Mouse (Mus musculus) stomach, embryonic 16.5 days (tissue): Measurements from ENCODE around the gene Pcbp2. TPM values are rescaled to one million over a fixed set of nuclear protein-coding genes. Genes with fewer than 3 reads are reported as not detected.

Source experiments
- ATAC-seq: fragments of 200-750 bp; cut with Nextera tagmentation; 2 replicates; pipeline ENCODE4 v1.8.0; 2017; ENCODE audit warnings: moderate number of reproducible peaks, moderate TSS enrichment; ENCODE audit not compliant: insufficient read depth, low FRiP score
- H3K27ac ChIP-seq: fragments of 300-500 bp; sonication (generic); 2 replicates; pipeline ENCODE4 v1.5.1; 2014; ENCODE audit warnings: low read length
- H3K27me3 ChIP-seq: fragments of 300-500 bp; sonication (generic); 2 replicates; pipeline ENCODE4 v1.6.1; 2014; ENCODE audit warnings: low read length, control low read depth, mixed read lengths; ENCODE audit not compliant: control insufficient read depth, insufficient read depth
- H3K36me3 ChIP-seq: fragments of 300-500 bp; sonication (generic); 2 replicates; pipeline ENCODE4 v1.6.1; 2014; ENCODE audit warnings: low read length; ENCODE audit not compliant: control insufficient read depth, insufficient read depth
- H3K4me1 ChIP-seq: fragments of 300-500 bp; sonication (generic); 2 replicates; pipeline ENCODE4 v1.6.1; 2014; ENCODE audit warnings: low read length, control low read depth, mixed read lengths; ENCODE audit not compliant: control insufficient read depth, insufficient read depth
- H3K4me2 ChIP-seq: fragments of 300-500 bp; sonication (generic); 2 replicates; pipeline ENCODE4 v1.6.1; 2014; ENCODE audit warnings: low read depth, low read length, mixed read lengths
- H3K4me3 ChIP-seq: fragments of 300-500 bp; sonication (generic); replicated peaks from 2 replicates; pipeline ENCODE4 v1.5.1; 2014; ENCODE audit warnings: mild to moderate bottlenecking, low read length
- H3K9ac ChIP-seq: fragments of 300-500 bp; sonication (generic); 2 replicates; pipeline ENCODE4 v1.6.1; 2014; ENCODE audit warnings: low read length
- H3K9me3 ChIP-seq: fragments of 300-500 bp; sonication (generic); replicated peaks from 2 replicates; pipeline ENCODE4 v1.6.1; 2016; ENCODE audit warnings: low read length, control low read depth; ENCODE audit not compliant: control insufficient read depth
- WGBS: fragments of 180-500 bp; shearing (Covaris S2); extraction: QIAGEN DNeasy Blood & Tissue Kit; methylation state at CpG from one replicate; pipeline ENCODE4 v1.1.7; 2014; 5-methylcytosine and 5-hydroxymethylcytosine counted together
- polyA plus RNA-seq: library from polyadenylated mRNA; unstranded; fragments of >200 nt; fragmentation: Nextera tagmentation; extraction: Ambion mirVana; gene quantifications from 2 replicates; pipeline ENCODE4 v1.2.1, GENCODE M21; 2015

The Pcbp2 gene
- polyA plus RNA-seq, 1 experiment from 2014 or later = 166 TPM

DNA sequence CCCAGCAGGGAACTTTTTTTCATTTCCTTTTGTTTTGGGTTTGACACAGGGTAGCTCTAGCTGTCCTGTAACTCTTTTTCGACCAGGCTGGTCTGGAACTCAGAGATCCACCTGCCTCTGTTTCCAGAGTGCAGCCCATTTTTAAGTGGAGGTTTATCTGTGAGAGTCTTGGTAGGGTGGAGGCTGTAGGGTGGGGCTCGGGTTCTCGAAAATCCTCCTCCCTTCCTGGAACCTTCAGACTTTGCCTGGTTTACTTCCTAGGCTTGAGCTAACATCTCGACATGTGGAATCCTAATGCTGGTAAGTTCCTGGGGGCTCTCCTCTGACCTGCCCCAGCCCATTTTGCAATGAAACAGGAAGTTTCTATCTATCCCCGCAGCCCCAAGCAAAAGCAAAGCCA is 10.5 kb upstream of the Pcbp2 start:
- peak overlapping the region; percentile 50 for H3K27ac ChIP-seq
- H3K9me3 ChIP-seq = no peaks in the 10 kb centered on the region
- peak overlapping the region; percentile 74 for H3K9ac ChIP-seq
- no peaks in the 10 kb centered on the region for H3K27me3 ChIP-seq
- no peaks in the 10 kb centered on the region for H3K36me3 ChIP-seq
- peak overlapping the region; percentile 74 for H3K4me2 ChIP-seq
- peaks cover 13% of the 10 kb centered on the region for H3K4me1 ChIP-seq
- WGBS = 52% methylated on average over 5 of the region's 5 CpGs
- ATAC-seq = no peak
- H3K4me3 ChIP-seq = peak overlapping the region; percentile 64

GRCm38 (mm10) chr15:102460409-102460808 is 9.9 kb upstream of the Pcbp2 start:
- Histone ChIP-seq H3K9ac (peak overlapping the region; percentile 51), H3K36me3 (no peaks in the 10 kb centered on the region), H3K27ac (peak overlapping the region; percentile 50; the same call in 1 of the 2 replicates), H3K9me3 (no peaks in the 10 kb centered on the region), H3K27me3 (no peaks in the 10 kb centered on the region), H3K4me1 (peaks cover 13% of the 10 kb centered on the region), H3K4me3 (peak overlapping the region; percentile 64), H3K4me2 (peak overlapping the region; percentile 74)
- ATAC-seq = no peak
- 76% methylated on average over 12 of the region's 12 CpGs for WGBS

- Histone ChIP-seq H3K27me3 (no peaks in the 10 kb centered on the region), H3K9me3 (no peaks in the 10 kb centered on the region), H3K36me3 (no peaks in the 10 kb centered on the region), H3K4me3 (peak overlapping the region; percentile 64; the same call in 1 of the 2 replicates), H3K9ac (0 out of 2 replicates have a peak overlapping the region, but pooled peaks have one; percentile 51), H3K4me2 (peak overlapping the region; percentile 74), H3K4me1 (peaks cover 13% of the 10 kb centered on the region), H3K27ac (peak overlapping the region; percentile 62)
- ATAC-seq = no peak
- 46% methylated on average over 4 of the region's 4 CpGs for WGBS
Observed at GRCm38 (mm10) chr15:102460971-102461370, 9.4 kb upstream of the Pcbp2 start.

GRCm38 (mm10) chr15:102461430-102462075 is 8.8 kb upstream of the Pcbp2 start:
- peak overlapping the region; percentile 27; the same call in 1 of the 2 replicates for H3K4me2 ChIP-seq
- H3K4me1 ChIP-seq = peaks cover 13% of the 10 kb centered on the region
- H3K9ac ChIP-seq = no peak overlapping the region
- H3K27me3 ChIP-seq = no peaks in the 10 kb centered on the region
- WGBS = 67% methylated on average over 9 of the region's 9 CpGs
- no peaks in the 10 kb centered on the region for H3K9me3 ChIP-seq
- H3K27ac ChIP-seq = peak overlapping the region; percentile 62
- ATAC-seq = no peak
- H3K36me3 ChIP-seq = no peaks in the 10 kb centered on the region
- H3K4me3 ChIP-seq = 0 out of 2 replicates have a peak overlapping the region, but pooled peaks have one; percentile 11

- ATAC-seq = no peak
- Histone ChIP-seq H3K9ac (no peak overlapping the region), H3K27me3 (no peaks in the 10 kb centered on the region), H3K4me1 (peaks cover 13% of the 10 kb centered on the region), H3K4me2 (no peak overlapping the region), H3K4me3 (no peak overlapping the region), H3K9me3 (no peaks in the 10 kb centered on the region), H3K27ac (no peak overlapping the region), H3K36me3 (no peaks in the 10 kb centered on the region)
Observed at GRCm38 (mm10) chr15:102463666-102464065, 6.7 kb upstream of the Pcbp2 start.

- Histone ChIP-seq H3K4me1 (peaks cover 6% of the 10 kb centered on the region; the same call in 1 of the 2 replicates), H3K4me3 (no peak overlapping the region), H3K4me2 (no peak overlapping the region), H3K9me3 (no peaks in the 10 kb centered on the region), H3K9ac (no peak overlapping the region), H3K27ac (no peak overlapping the region), H3K36me3 (no peaks in the 10 kb centered on the region), H3K27me3 (no peaks in the 10 kb centered on the region)
- no peak for ATAC-seq
- 98% methylated on average over 9 of the region's 9 CpGs for WGBS
Observed at GRCm38 (mm10) chr15:102468675-102469370, 1.5 kb upstream of the Pcbp2 start.

DNA sequence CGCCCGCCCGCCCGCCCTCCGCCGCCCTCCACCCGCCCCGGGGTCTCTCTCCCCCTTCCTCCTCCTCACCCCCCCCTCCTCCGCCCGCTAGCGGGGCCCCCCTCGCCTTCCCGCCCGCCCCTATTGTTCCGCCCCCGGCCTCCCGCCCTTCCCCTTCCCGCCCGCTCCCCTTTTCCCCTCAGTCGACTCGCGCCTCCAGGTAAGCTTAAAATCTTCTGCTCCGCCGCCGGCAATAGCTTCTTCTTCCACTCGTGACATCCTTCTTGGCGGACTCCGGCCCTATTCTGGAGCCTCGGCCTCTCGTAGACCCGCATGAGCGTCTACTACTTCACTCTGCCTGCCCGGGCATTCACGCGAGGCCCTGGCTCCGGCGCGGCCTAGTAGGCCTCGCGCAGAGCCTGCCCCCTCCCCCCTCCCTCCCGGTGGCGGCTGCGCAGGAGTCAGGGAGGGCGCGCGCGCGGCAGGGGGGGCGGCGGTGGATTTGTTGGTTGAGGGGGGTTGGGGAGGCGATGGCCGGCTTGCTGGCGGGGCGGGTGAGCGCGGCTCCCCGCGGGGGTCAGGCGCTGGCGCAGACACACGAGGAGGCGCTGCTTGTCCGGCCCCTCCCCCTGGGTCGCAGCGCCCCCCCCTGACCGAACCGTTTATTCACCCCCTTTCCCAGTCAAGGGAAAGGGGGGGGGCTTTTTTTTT is 411 bp downstream of the Pcbp2 start:
- Histone ChIP-seq H3K27ac (peak overlapping the region; percentile 98), H3K36me3 (peaks cover 17% of the 10 kb centered on the region), H3K9me3 (no peaks in the 10 kb centered on the region), H3K27me3 (no peaks in the 10 kb centered on the region), H3K4me1 (peaks cover 6% of the 10 kb centered on the region; the same call in 1 of the 2 replicates), H3K9ac (peak overlapping the region; percentile 98), H3K4me2 (peak overlapping the region; percentile 77), H3K4me3 (peak overlapping the region; percentile 91)
- under 1% methylated on average over 41 of the region's 67 CpGs for WGBS
- peak; percentile 61 for ATAC-seq

GRCm38 (mm10) chr15:102471295-102471645 is 931 bp downstream of the Pcbp2 start:
- peaks cover 22% of the 10 kb centered on the region for H3K36me3 ChIP-seq
- peak overlapping the region; percentile 98 for H3K27ac ChIP-seq
- peak overlapping the region; percentile 77 for H3K4me2 ChIP-seq
- H3K27me3 ChIP-seq = no peaks in the 10 kb centered on the region
- 0% methylated on average over 10 of the region's 10 CpGs for WGBS
- H3K4me1 ChIP-seq = peaks cover 6% of the 10 kb centered on the region; the same call in 1 of the 2 replicates
- H3K4me3 ChIP-seq = peak overlapping the region; percentile 91
- H3K9ac ChIP-seq = peak overlapping the region; percentile 98
- no peak for ATAC-seq
- no peaks in the 10 kb centered on the region for H3K9me3 ChIP-seq

DNA sequence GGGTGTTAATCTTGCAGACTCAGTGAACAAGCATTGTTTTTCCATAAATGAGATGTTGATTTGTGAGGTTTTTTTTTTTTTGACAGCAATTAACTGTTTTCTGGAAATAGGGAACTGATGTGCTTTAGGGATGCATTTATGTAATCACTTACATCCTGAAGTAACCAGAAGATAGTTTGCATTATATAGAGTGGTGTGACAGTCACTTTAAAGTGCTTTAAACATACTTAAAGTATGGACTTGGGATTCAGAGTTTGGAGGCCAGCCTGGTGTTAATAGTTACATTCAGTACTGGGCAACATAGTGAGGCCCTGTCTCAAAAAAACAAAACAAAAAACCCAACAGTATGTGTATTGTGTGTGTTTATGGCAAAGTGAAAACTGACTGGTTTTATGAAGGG is 1.4 kb downstream of the Pcbp2 start:
- H3K36me3 ChIP-seq = peaks cover 25% of the 10 kb centered on the region
- ATAC-seq = no peak
- no peak overlapping the region for H3K27ac ChIP-seq
- H3K4me3 ChIP-seq = peak overlapping the region; percentile 91
- H3K9ac ChIP-seq = no peak overlapping the region
- H3K4me2 ChIP-seq = peak overlapping the region; percentile 77
- peaks cover 6% of the 10 kb centered on the region; the same call in 1 of the 2 replicates for H3K4me1 ChIP-seq
- no peaks in the 10 kb centered on the region for H3K9me3 ChIP-seq
- no peaks in the 10 kb centered on the region for H3K27me3 ChIP-seq
